Comparison of ENCODE assay signal across 29 mouse cellular contexts in the genomic region with DNA sequence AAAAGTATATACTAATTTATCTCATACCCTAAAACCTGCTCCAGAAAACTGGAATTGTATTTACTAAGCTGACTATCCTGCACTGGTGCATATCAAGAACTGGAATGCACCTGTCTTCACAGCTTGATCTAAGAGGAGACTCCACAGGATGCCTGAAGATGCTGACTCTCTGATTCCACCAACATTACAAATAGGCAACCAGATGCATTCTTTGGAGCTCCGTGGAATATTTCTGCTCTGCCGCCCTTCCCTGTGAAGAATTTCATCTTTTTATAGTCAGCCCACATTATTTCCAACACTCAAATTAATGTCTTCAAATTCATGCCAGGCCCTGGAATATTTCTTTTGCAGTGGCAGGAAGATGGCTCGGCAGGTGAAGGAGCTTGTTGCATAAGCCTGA.
"Had no signal": no experiment of that assay in that cellular context is flagged by ENCODE, and none has a peak within 500 bp of the region (broad histone marks: within the 10 kb centered on the region; RNA-seq: fewer than 3 reads in every experiment).

No protein-coding gene starts in this region.

- ATAC-seq: forebrain, embryonic 13.5 days; forebrain, embryonic 14.5 days; forebrain, embryonic 15.5 days; forebrain, embryonic 16.5 days; forebrain, postnatal 0 days had no signal

- H3K4me1 ChIP-seq: embryonic facial prominence, embryonic 12.5 days; embryonic facial prominence, embryonic 15.5 days; heart, embryonic 10.5 days had no signal

- H3K27me3 ChIP-seq: embryonic facial prominence, embryonic 12.5 days; embryonic facial prominence, embryonic 13.5 days; embryonic facial prominence, embryonic 15.5 days; forebrain, embryonic 13.5 days; forebrain, embryonic 15.5 days had no signal

- H3K4me3 ChIP-seq: embryonic facial prominence, embryonic 10.5 days; embryonic facial prominence, embryonic 12.5 days; embryonic facial prominence, embryonic 13.5 days; embryonic facial prominence, embryonic 15.5 days; erythroblast, embryonic 14.5 days; forebrain, embryonic 10.5 days; forebrain, embryonic 12.5 days; forebrain, embryonic 13.5 days; forebrain, embryonic 15.5 days; gastrocnemius, adult 2 months; heart, adult 2 months; heart, embryonic 10.5 days had no signal

- H3K9me3 ChIP-seq: embryonic facial prominence, embryonic 10.5 days; embryonic facial prominence, embryonic 12.5 days; embryonic facial prominence, embryonic 13.5 days; embryonic facial prominence, embryonic 15.5 days; forebrain, embryonic 10.5 days; forebrain, embryonic 12.5 days; forebrain, embryonic 13.5 days; forebrain, embryonic 15.5 days; heart, embryonic 10.5 days had no signal

- H3K9ac ChIP-seq: embryonic facial prominence, embryonic 12.5 days; embryonic facial prominence, embryonic 13.5 days; embryonic facial prominence, embryonic 15.5 days; forebrain, embryonic 12.5 days; forebrain, embryonic 13.5 days; forebrain, embryonic 15.5 days; forebrain, postnatal 0 days had no signal

- H3K27ac ChIP-seq: embryonic facial prominence, embryonic 10.5 days; embryonic facial prominence, embryonic 12.5 days; embryonic facial prominence, embryonic 13.5 days; embryonic facial prominence, embryonic 15.5 days; forebrain, embryonic 10.5 days; forebrain, embryonic 12.5 days; forebrain, embryonic 13.5 days; forebrain, embryonic 15.5 days; gastrocnemius, adult 2 months; heart, adult 2 months; heart, embryonic 10.5 days had no signal

- H3K36me3 ChIP-seq: embryonic facial prominence, embryonic 10.5 days; embryonic facial prominence, embryonic 12.5 days; embryonic facial prominence, embryonic 13.5 days; embryonic facial prominence, embryonic 15.5 days; forebrain, embryonic 10.5 days; forebrain, embryonic 12.5 days; forebrain, embryonic 15.5 days; heart, embryonic 10.5 days had no signal

- H3K4me2 ChIP-seq: embryonic facial prominence, embryonic 12.5 days; embryonic facial prominence, embryonic 13.5 days; embryonic facial prominence, embryonic 15.5 days; forebrain, embryonic 12.5 days; forebrain, embryonic 13.5 days; forebrain, embryonic 15.5 days had no signal

- DNase-seq: cerebellum, adult 8-10 months; cerebellum, adult 9-10 months; cerebellum, adult 9-11 months; cerebellum, postnatal 10 days; cerebellum, postnatal 14 days; cerebellum, postnatal 25 days; cerebellum, postnatal 36 days; embryo, embryonic 11 days; forebrain, postnatal 0 days; gastrocnemius, adult 2 months; gastrocnemius, postnatal 10 days; gastrocnemius, postnatal 14 days; gastrocnemius, postnatal 25 days; gastrocnemius, postnatal 36 days; heart, adult 11 months; heart, adult 18-20 months; heart, adult 2 months had no signal
